Mouse (Mus musculus) forebrain, embryonic 10.5 days (tissue): ENCODE data around the gene Fastk. TPM values are rescaled to one million over a fixed set of nuclear protein-coding genes. Genes with fewer than 3 reads are reported as not detected.

Experiments used
- DNase-seq: peaks from one replicate; pipeline ENCODE4 v3.0.0-alpha.2; 2017; ENCODE audit warnings: low spot score; ENCODE audit errors: extremely low spot score
- H3K27ac ChIP-seq: fragments of 300-500 bp; sonication (generic); 2 replicates; pipeline ENCODE4 v1.5.1; 2016; ENCODE audit warnings: mild to moderate bottlenecking
- H3K27me3 ChIP-seq: fragments of 300-500 bp; sonication (generic); 2 replicates; pipeline ENCODE4 v1.6.1; 2016; ENCODE audit warnings: mild to moderate bottlenecking; ENCODE audit not compliant: poor library complexity, severe bottlenecking
- H3K36me3 ChIP-seq: fragments of 300-500 bp; sonication (generic); replicated peaks from 2 replicates; pipeline ENCODE4 v1.6.1; 2016; ENCODE audit warnings: mild to moderate bottlenecking, moderate library complexity
- H3K4me1 ChIP-seq: fragments of 300-500 bp; sonication (generic); 2 replicates; pipeline ENCODE4 v1.6.1; 2016
- H3K4me3 ChIP-seq: fragments of 300-500 bp; sonication (generic); 2 replicates; pipeline ENCODE4 v1.5.1; 2016; ENCODE audit warnings: mild to moderate bottlenecking, moderate library complexity
- H3K9me3 ChIP-seq: fragments of 300-500 bp; sonication (generic); 2 replicates; pipeline ENCODE4 v1.6.1; 2016; ENCODE audit warnings: mild to moderate bottlenecking, moderate library complexity
- WGBS: fragments of 180-500 bp; shearing (Covaris S2); methylation state at CpG from one replicate; pipeline ENCODE4 v1.1.7; 2016; 5-methylcytosine and 5-hydroxymethylcytosine counted together
- polyA plus RNA-seq: library from polyadenylated mRNA; unstranded; fragments of >200 nt; fragmentation: Nextera tagmentation; extraction: Ambion mirVana; gene quantifications from 2 replicates; pipeline ENCODE4 v1.2.1, GENCODE M21; 2016

The Fastk gene
- polyA plus RNA-seq: 106 and 108 TPM in 2 replicates

- Histone ChIP-seq H3K4me3 (peak within 1 kb of the TSS; percentile 75), H3K4me1 (peaks cover 48% of the 10 kb centered on the region), H3K36me3 (peaks cover 41% of the 10 kb centered on the region), H3K9me3 (no peaks in the 10 kb centered on the region; the same call in 1 of the 2 replicates), H3K27me3 (peaks cover 20% of the 10 kb centered on the region), H3K27ac (peak within 1 kb of the TSS; percentile 98)
- under 1% methylated on average over 60 of the region's 60 CpGs for WGBS
- DNase-seq: peak; percentile 88
Observed at GRCm38 (mm10) chr5:24444746-24445427, at the start of gene Fastk. Gene Fastk, minus strand, starts transcription at chr5:24445287.

- 90% methylated on average over 16 of the region's 16 CpGs for WGBS
Observed at GRCm38 (mm10) chr5:24492546-24493285, 47.6 kb upstream of the Fastk start.

GRCm38 (mm10) chr5:24490413-24490920, 45.4 kb upstream of the Fastk start:
- Histone ChIP-seq H3K27me3 (peaks cover 24% of the 10 kb centered on the region), H3K27ac (no peak overlapping the region), H3K9me3 (no peaks in the 10 kb centered on the region), H3K36me3 (peaks cover 93% of the 10 kb centered on the region), H3K4me1 (peaks cover 25% of the 10 kb centered on the region), H3K4me3 (no peak overlapping the region)
- DNase-seq: no peak
- WGBS: 78% methylated on average over 14 of the region's 14 CpGs

More at GRCm38 (mm10) chr5:24492546-24493285, 47.6 kb upstream of the Fastk start:
- H3K36me3 ChIP-seq: peaks cover 100% of the 10 kb centered on the region
- no peak for DNase-seq
- peaks cover 26% of the 10 kb centered on the region for H3K4me1 ChIP-seq
- H3K27ac ChIP-seq: no peak overlapping the region
- H3K27me3 ChIP-seq: peaks cover 15% of the 10 kb centered on the region; the same call in 1 of the 2 replicates
- H3K9me3 ChIP-seq: no peaks in the 10 kb centered on the region
- H3K4me3 ChIP-seq: no peak overlapping the region

GRCm38 (mm10) chr5:24486738-24487137, 41.7 kb upstream of the Fastk start:
- peaks cover 62% of the 10 kb centered on the region for H3K4me1 ChIP-seq
- WGBS: 88% methylated on average over 5 of the region's 5 CpGs
- no peak overlapping the region for H3K27ac ChIP-seq
- no peak overlapping the region for H3K4me3 ChIP-seq
- H3K36me3 ChIP-seq: peaks cover 89% of the 10 kb centered on the region
- no peak for DNase-seq
- H3K9me3 ChIP-seq: no peaks in the 10 kb centered on the region
- H3K27me3 ChIP-seq: peaks cover 50% of the 10 kb centered on the region

- H3K27ac ChIP-seq: no peak overlapping the region
- H3K27me3 ChIP-seq: peaks cover 56% of the 10 kb centered on the region
- no peaks in the 10 kb centered on the region for H3K9me3 ChIP-seq
- H3K4me1 ChIP-seq: peaks cover 69% of the 10 kb centered on the region
- H3K36me3 ChIP-seq: peaks cover 89% of the 10 kb centered on the region
- DNase-seq: peak; percentile 88
- 1% methylated on average over 8 of the region's 8 CpGs for WGBS
- H3K4me3 ChIP-seq: 0 out of 2 replicates have a peak overlapping the region, but pooled peaks have one; percentile 46
Observed at GRCm38 (mm10) chr5:24486097-24486496, 41.0 kb upstream of the Fastk start.

GRCm38 (mm10) chr5:24484963-24485362, 39.9 kb upstream of the Fastk start:
- peak overlapping the region; percentile 79 for H3K27ac ChIP-seq
- H3K36me3 ChIP-seq: peaks cover 89% of the 10 kb centered on the region
- peak; percentile 62 for DNase-seq
- H3K27me3 ChIP-seq: peaks cover 56% of the 10 kb centered on the region
- H3K4me3 ChIP-seq: peak overlapping the region; percentile 46
- no peaks in the 10 kb centered on the region for H3K9me3 ChIP-seq
- 9% methylated on average over 22 of the region's 22 CpGs for WGBS
- H3K4me1 ChIP-seq: peaks cover 72% of the 10 kb centered on the region

GRCm38 (mm10) chr5:24483326-24483725, 38.2 kb upstream of the Fastk start:
- WGBS: 16% methylated on average over 10 of the region's 11 CpGs
- Histone ChIP-seq H3K27me3 (peaks cover 61% of the 10 kb centered on the region), H3K9me3 (no peaks in the 10 kb centered on the region), H3K36me3 (peaks cover 89% of the 10 kb centered on the region), H3K4me1 (peaks cover 75% of the 10 kb centered on the region), H3K27ac (no peak overlapping the region), H3K4me3 (no peak overlapping the region)
- peak; percentile 80 for DNase-seq

GRCm38 (mm10) chr5:24482247-24483079, 37.4 kb upstream of the Fastk start:
- H3K36me3 ChIP-seq: peaks cover 89% of the 10 kb centered on the region
- WGBS: 35% methylated on average over 41 of the region's 41 CpGs
- peaks cover 56% of the 10 kb centered on the region for H3K27me3 ChIP-seq
- DNase-seq: peak; percentile 39
- H3K4me3 ChIP-seq: peak overlapping the region; percentile 24
- peaks cover 75% of the 10 kb centered on the region for H3K4me1 ChIP-seq
- H3K27ac ChIP-seq: peak overlapping the region; percentile 79
- no peaks in the 10 kb centered on the region for H3K9me3 ChIP-seq

- Histone ChIP-seq H3K27me3 (peaks cover 53% of the 10 kb centered on the region), H3K36me3 (peaks cover 89% of the 10 kb centered on the region), H3K27ac (peak overlapping the region; percentile 79), H3K4me3 (no peak overlapping the region), H3K9me3 (no peaks in the 10 kb centered on the region), H3K4me1 (peaks cover 74% of the 10 kb centered on the region)
- DNase-seq: peak; percentile 77
- WGBS: 0% methylated on average over 3 of the region's 4 CpGs
Observed at GRCm38 (mm10) chr5:24481647-24482046, 36.6 kb upstream of the Fastk start.

GRCm38 (mm10) chr5:24477909-24478308, 32.8 kb upstream of the Fastk start:
- no peak overlapping the region for H3K27ac ChIP-seq
- H3K36me3 ChIP-seq: peaks cover 75% of the 10 kb centered on the region
- DNase-seq: no peak
- peaks cover 70% of the 10 kb centered on the region for H3K4me1 ChIP-seq
- WGBS: 98% methylated on average over 9 of the region's 9 CpGs
- no peak overlapping the region for H3K4me3 ChIP-seq
- peaks cover 56% of the 10 kb centered on the region for H3K27me3 ChIP-seq
- no peaks in the 10 kb centered on the region for H3K9me3 ChIP-seq

GRCm38 (mm10) chr5:24475476-24476241, 30.6 kb upstream of the Fastk start:
- Histone ChIP-seq H3K4me3 (peak overlapping the region; percentile 55), H3K9me3 (no peaks in the 10 kb centered on the region), H3K36me3 (peaks cover 53% of the 10 kb centered on the region), H3K4me1 (peaks cover 58% of the 10 kb centered on the region), H3K27ac (no peak overlapping the region), H3K27me3 (peaks cover 49% of the 10 kb centered on the region)
- 77% methylated on average over 6 of the region's 6 CpGs for WGBS
- DNase-seq: no peak
